Mouse (Mus musculus): ENCODE measurements around the gene Mab21l1. TPM values are rescaled to one million over a fixed set of nuclear protein-coding genes. Genes with fewer than 3 reads are reported as not detected.

Mab21l1 gene
- total RNA-seq, 2 experiments from 2014 or later, result 1.4 to 2.9 TPM

- no peak for DNase-seq
Measured at GRCm38 (mm10) chr3:55814993-55815625, 32.8 kb downstream of the Mab21l1 start.

- no peak for DNase-seq
Measured at GRCm38 (mm10) chr3:55816096-55816495, 33.8 kb downstream of the Mab21l1 start.

- DNase-seq, result no peak
Measured at GRCm38 (mm10) chr3:55816638-55817375, 34.5 kb downstream of the Mab21l1 start.

DNA sequence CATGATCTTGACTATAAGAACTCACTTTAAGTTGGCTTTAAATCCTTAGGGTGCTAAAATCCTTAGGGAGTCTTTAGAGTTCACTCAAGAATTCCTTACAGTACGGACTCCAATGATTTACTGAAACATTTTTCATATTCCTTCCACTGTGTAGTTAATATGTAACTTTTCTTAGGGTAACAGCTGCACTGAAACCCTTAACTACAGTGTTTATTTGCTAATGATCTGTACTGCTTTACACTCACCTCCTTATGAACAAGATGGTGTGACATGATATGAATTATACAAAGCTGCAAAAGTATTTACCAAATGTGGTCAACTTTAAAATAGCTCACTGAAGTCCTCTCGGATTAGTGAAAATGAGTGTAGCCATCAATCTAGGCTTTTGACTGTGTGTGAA, 35.8 kb downstream of the Mab21l1 start:
- DNase-seq, result no peak

- DNase-seq, result no peak
Measured at GRCm38 (mm10) chr3:55819598-55819997, 37.3 kb downstream of the Mab21l1 start.

GRCm38 (mm10) chr3:55824864-55825263, 42.6 kb downstream of the Mab21l1 start:
- no peak for DNase-seq

DNA sequence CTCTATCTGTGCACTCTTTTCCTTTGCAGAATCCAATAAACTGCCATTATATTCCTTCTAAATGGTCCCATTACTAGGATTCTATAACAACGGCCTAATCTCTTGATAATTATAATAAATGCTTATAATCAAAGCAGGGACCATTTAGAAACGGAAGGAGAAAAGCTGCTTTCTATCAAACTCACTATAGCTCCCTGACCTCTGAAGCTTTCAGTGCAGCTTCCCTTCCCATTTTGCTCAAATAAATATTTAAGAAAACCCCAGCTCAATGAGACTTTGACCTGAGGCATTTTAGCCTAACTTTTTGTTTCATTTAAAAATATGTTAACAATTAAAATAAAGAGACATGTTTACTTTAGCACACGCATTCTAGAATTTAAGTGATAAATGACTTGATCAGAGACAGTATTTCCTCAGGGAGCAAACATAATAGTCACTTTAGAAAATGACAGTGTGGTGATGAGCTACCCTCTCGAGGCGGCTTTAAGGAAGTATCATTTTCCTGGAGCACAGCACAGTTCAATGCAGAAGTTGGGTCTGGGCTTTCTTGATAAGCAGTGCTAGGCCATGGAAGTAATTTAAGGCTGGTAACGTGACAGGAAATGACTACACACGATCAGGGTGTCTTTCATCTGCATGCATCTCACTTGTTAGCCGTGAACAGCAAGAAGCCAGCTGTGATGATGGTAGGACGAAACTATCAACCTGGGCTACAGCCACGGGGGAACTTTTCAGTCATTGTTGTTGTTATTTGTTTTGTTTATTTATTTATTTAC, 46.4 kb downstream of the Mab21l1 start:
- no peak for DNase-seq

DNA sequence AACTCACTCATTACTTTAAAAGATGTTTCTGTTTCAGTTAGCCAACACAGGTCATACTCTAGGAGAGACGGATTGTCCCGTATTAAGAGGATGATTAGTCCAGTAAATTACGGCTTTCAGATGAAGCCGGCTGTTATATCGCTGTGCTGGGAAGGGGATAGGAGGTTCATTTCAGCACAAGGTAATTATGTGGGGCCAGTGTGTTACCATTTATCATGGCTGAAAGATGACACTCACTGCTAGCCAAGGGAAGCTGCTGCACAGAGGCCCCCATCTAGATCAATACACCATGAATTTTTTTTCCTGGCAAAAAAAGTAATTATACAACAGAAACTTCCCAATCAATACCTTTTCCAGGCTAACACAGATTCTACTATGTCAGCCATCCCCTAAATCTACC, 47.9 kb downstream of the Mab21l1 start:
- no peak for DNase-seq
